Mouse (Mus musculus) C2C12 (cell line): ENCODE measurements around the gene Lsp1. TPM values are rescaled to one million over a fixed set of nuclear protein-coding genes. Genes with fewer than 3 reads are reported as not detected.
A peak's percentile ranks its signal among the peaks of the same experiment; 100 is the strongest.

Source experiments
- H3K27me3 ChIP-seq: one replicate; pipeline ENCODE4 v1.6.1; 2011; ENCODE audit not compliant: control insufficient read depth, insufficient read depth, insufficient read length
- H3K36me3 ChIP-seq: one replicate; pipeline ENCODE4 v1.6.1; 2011; ENCODE audit not compliant: control insufficient read depth, insufficient read depth
- H3K4me3 ChIP-seq: one replicate; pipeline ENCODE4 v1.5.1; 2011; ENCODE audit warnings: mild to moderate bottlenecking, control low read depth; ENCODE audit not compliant: poor library complexity, insufficient read depth, severe bottlenecking
- H3K79me2 ChIP-seq: one replicate; pipeline ENCODE4 v1.6.1; 2011; ENCODE audit not compliant: control insufficient read depth, insufficient read depth
- H3K79me3 ChIP-seq: one replicate; pipeline ENCODE4 v1.6.1; 2011; ENCODE audit warnings: low read depth, control low read depth
- H3ac ChIP-seq: one replicate; pipeline ENCODE3; 2011; ENCODE audit warnings: low read depth; ENCODE audit not compliant: control insufficient read depth, insufficient read length
- CEBPB ChIP-seq: IDR thresholded peaks from one replicate; pipeline ENCODE4 v1.6.1; 2011; ENCODE audit warnings: low read depth, mild to moderate bottlenecking, control low read depth, moderate library complexity
- CTCF ChIP-seq: IDR thresholded peaks from one replicate; pipeline ENCODE4 v1.5.1; 2011; ENCODE audit not compliant: control insufficient read depth, insufficient read depth, insufficient read length
- FOSL1 ChIP-seq: IDR thresholded peaks from one replicate; pipeline ENCODE4 v1.8.0; 2011; ENCODE audit warnings: mild to moderate bottlenecking, low read length; ENCODE audit not compliant: poor library complexity, insufficient read depth, severe bottlenecking
- MAX ChIP-seq: IDR thresholded peaks from one replicate; pipeline ENCODE4 v1.6.1; 2011; ENCODE audit warnings: mild to moderate bottlenecking, control low read depth
- MYOD1 ChIP-seq: IDR thresholded peaks from one replicate; pipeline ENCODE4 v1.6.1; 2011; ENCODE audit warnings: low read depth; ENCODE audit not compliant: control insufficient read depth, insufficient read length
- MYOG ChIP-seq: IDR thresholded peaks from one replicate; pipeline ENCODE4 v1.6.1; 2011; ENCODE audit not compliant: control insufficient read depth, insufficient read length; ENCODE audit errors: extremely low read depth
- USF1 ChIP-seq: IDR thresholded peaks from one replicate; pipeline ENCODE4 v1.6.1; 2011; ENCODE audit warnings: low read depth, mild to moderate bottlenecking, control low read depth, moderate library complexity
- polyA plus RNA-seq: library from polyadenylated mRNA; unstranded; fragments of >200 nt; fragmentation: generic; extraction: Trizol; gene quantifications from one replicate; pipeline ENCODE4 v1.2.1, GENCODE M21; 2012; ENCODE audit warnings: missing spikeins

The Lsp1 gene
- polyA plus RNA-seq, 1 experiment: 96.1 TPM

GRCm38 (mm10) chr7:142462594-142463078 is 2.0 kb downstream of the Lsp1 start:
- TF ChIP-seq MAX (no peak), USF1 (no peak), CEBPB (no peak), MYOG (no peak), CTCF (no peak), MYOD1 (no peak), FOSL1 (no peak)
- H3K79me3 ChIP-seq: no peaks in the 10 kb centered on the region
- H3K27me3 ChIP-seq: no peaks in the 10 kb centered on the region
- H3K4me3 ChIP-seq: no peak overlapping the region
- H3ac ChIP-seq: no peak overlapping the region
- no peaks in the 10 kb centered on the region for H3K79me2 ChIP-seq
- no peaks in the 10 kb centered on the region for H3K36me3 ChIP-seq

- Histone ChIP-seq H3K27me3 (no peaks in the 10 kb centered on the region), H3K36me3 (no peaks in the 10 kb centered on the region), H3K79me2 (peaks cover 38% of the 10 kb centered on the region), H3K4me3 (no peak overlapping the region), H3ac (peak overlapping the region; percentile 29), H3K79me3 (peaks cover 18% of the 10 kb centered on the region)
- no peak for TF ChIP-seq USF1
- TF ChIP-seq CTCF: no peak
- no peak for TF ChIP-seq FOSL1
- TF ChIP-seq MAX: no peak
- no peak for TF ChIP-seq MYOG
- TF ChIP-seq CEBPB: no peak
- no peak for TF ChIP-seq MYOD1
Observed at GRCm38 (mm10) chr7:142470171-142470691, 9.6 kb downstream of the Lsp1 start.

- peaks cover 19% of the 10 kb centered on the region for H3K79me3 ChIP-seq
- TF ChIP-seq FOSL1 (peak; percentile 13), CEBPB (no peak)
- no peak overlapping the region for H3ac ChIP-seq
- H3K4me3 ChIP-seq: no peak overlapping the region
- no peaks in the 10 kb centered on the region for H3K36me3 ChIP-seq
- peaks cover 45% of the 10 kb centered on the region for H3K79me2 ChIP-seq
- no peaks in the 10 kb centered on the region for H3K27me3 ChIP-seq
Observed at GRCm38 (mm10) chr7:142470808-142471413, 10.3 kb downstream of the Lsp1 start.

GRCm38 (mm10) chr7:142471414-142471861 is 10.8 kb downstream of the Lsp1 start:
- Histone ChIP-seq H3K79me3 (peaks cover 22% of the 10 kb centered on the region), H3K4me3 (peak overlapping the region; percentile 23), H3K27me3 (no peaks in the 10 kb centered on the region), H3K79me2 (peaks cover 50% of the 10 kb centered on the region), H3K36me3 (no peaks in the 10 kb centered on the region), H3ac (peak overlapping the region; percentile 81)
- TF ChIP-seq FOSL1 (no peak), MAX (no peak), USF1 (no peak), CEBPB (no peak), CTCF (no peak), MYOD1 (no peak), MYOG (no peak)

GRCm38 (mm10) chr7:142471884-142472570 is 11.4 kb downstream of the Lsp1 start:
- H3K4me3 ChIP-seq: peak overlapping the region; percentile 23
- TF ChIP-seq CEBPB (no peak), MAX (peak; percentile 40)
- H3K79me3 ChIP-seq: peaks cover 25% of the 10 kb centered on the region
- peak overlapping the region; percentile 81 for H3ac ChIP-seq
- H3K27me3 ChIP-seq: no peaks in the 10 kb centered on the region
- H3K79me2 ChIP-seq: peaks cover 56% of the 10 kb centered on the region
- no peaks in the 10 kb centered on the region for H3K36me3 ChIP-seq

GRCm38 (mm10) chr7:142472936-142473335 is 12.3 kb downstream of the Lsp1 start:
- H3K79me2 ChIP-seq: peaks cover 64% of the 10 kb centered on the region
- peak overlapping the region; percentile 5 for H3ac ChIP-seq
- no peaks in the 10 kb centered on the region for H3K27me3 ChIP-seq
- TF ChIP-seq FOSL1 (no peak), CEBPB (no peak), MYOD1 (no peak), CTCF (no peak), USF1 (no peak), MYOG (no peak), MAX (no peak)
- H3K36me3 ChIP-seq: no peaks in the 10 kb centered on the region
- H3K79me3 ChIP-seq: peaks cover 27% of the 10 kb centered on the region
- H3K4me3 ChIP-seq: peak overlapping the region; percentile 11
